Mouse (Mus musculus) stomach, adult 2 months (tissue): ENCODE results near the gene Olfr906. TPM values are rescaled to one million over a fixed set of nuclear protein-coding genes. Genes with fewer than 3 reads are reported as not detected.

ENCODE experiments used
- polyA plus RNA-seq: library from polyadenylated mRNA; depleted of rRNA; stranded (reverse); fragments of >200 nt; gene quantifications from 2 replicates; pipeline ENCODE4 v1.2.3, GENCODE M21; 2012; rRNA removed

The Olfr906 gene
- not detected in 2 replicates for polyA plus RNA-seq

GRCm38 (mm10) chr9:38486785-38487184, at the start of gene Olfr906:
Gene Olfr906 (plus strand): TSS chr9:38487085.

GRCm38 (mm10) chr9:38447352-38447751, 39.5 kb upstream of the Olfr906 start, which contains the start of gene Olfr902:
Gene Olfr902 (plus strand): TSS chr9:38447652.

GRCm38 (mm10) chr9:38462844-38463243, 24.0 kb upstream of the Olfr906 start, which contains the start of gene Olfr904:
Gene Olfr904 (plus strand): TSS chr9:38463144.

GRCm38 (mm10) chr9:38470807-38471206, 16.1 kb upstream of the Olfr906 start, which contains the start of gene Olfr905:
Gene Olfr905 (plus strand): TSS chr9:38471107.

GRCm38 (mm10) chr9:38495501-38495900, 8.6 kb downstream of the Olfr906 start, which contains the start of gene Olfr907:
Gene Olfr907 (plus strand): TSS chr9:38495801.

GRCm38 (mm10) chr9:38521280-38521679, 34.4 kb downstream of the Olfr906 start, which contains the start of gene Olfr911-ps1:
Gene Olfr911-ps1 (plus strand): TSS chr9:38521580.

GRCm38 (mm10) chr9:38537549-38537948, 50.7 kb downstream of the Olfr906 start, which contains the start of gene Olfr910:
Gene Olfr910 (plus strand): TSS chr9:38537849.

Other genes with a start within 250 kb of the Olfr906 start
- gene Olfr143, start 234.3 kb upstream of the Olfr906 start, polyA plus RNA-seq = not detected in 2 replicates
- gene Olfr895, start 219.2 kb upstream of the Olfr906 start, polyA plus RNA-seq = not detected in 2 replicates
- not detected in 2 replicates for gene Olfr896-ps1, start 196.0 kb upstream of the Olfr906 start, polyA plus RNA-seq
- not detected in 2 replicates for gene Olfr25, start 158.0 kb upstream of the Olfr906 start, polyA plus RNA-seq
- not detected in 2 replicates for gene Olfr898, start 138.7 kb upstream of the Olfr906 start, polyA plus RNA-seq
- not detected in 2 replicates for gene Olfr250, start 120.2 kb upstream of the Olfr906 start, polyA plus RNA-seq
- gene Olfr251, start 110.0 kb upstream of the Olfr906 start, polyA plus RNA-seq = not detected in 2 replicates
- not detected in 2 replicates for gene Olfr147, start 85.4 kb upstream of the Olfr906 start, polyA plus RNA-seq
- gene Olfr901, start 57.6 kb upstream of the Olfr906 start, polyA plus RNA-seq = not detected in 2 replicates
- not detected in 2 replicates for gene Olfr902, start 39.4 kb upstream of the Olfr906 start, polyA plus RNA-seq
- not detected in 2 replicates for gene Olfr904, start 23.9 kb upstream of the Olfr906 start, polyA plus RNA-seq
- not detected in 2 replicates for gene Olfr905, start 16.0 kb upstream of the Olfr906 start, polyA plus RNA-seq
- not detected in 2 replicates for gene Olfr907, start 8.7 kb downstream of the Olfr906 start, polyA plus RNA-seq
- gene Olfr911-ps1, start 34.5 kb downstream of the Olfr906 start, polyA plus RNA-seq = not detected in 2 replicates
- gene Olfr910, start 50.8 kb downstream of the Olfr906 start, polyA plus RNA-seq = not detected in 2 replicates
- not detected in 2 replicates for gene Olfr912, start 93.1 kb downstream of the Olfr906 start, polyA plus RNA-seq
- not detected in 2 replicates for gene Olfr913, start 105.7 kb downstream of the Olfr906 start, polyA plus RNA-seq
- gene Olfr914, start 118.0 kb downstream of the Olfr906 start, polyA plus RNA-seq = not detected in 2 replicates
- gene Olfr916, start 172.8 kb downstream of the Olfr906 start, polyA plus RNA-seq = not detected in 2 replicates
- gene Olfr917, start 178.8 kb downstream of the Olfr906 start, polyA plus RNA-seq = not detected in 2 replicates
- not detected in 2 replicates for gene Olfr918, start 187.5 kb downstream of the Olfr906 start, polyA plus RNA-seq
- gene Olfr919, start 216.6 kb downstream of the Olfr906 start, polyA plus RNA-seq = not detected in 2 replicates
- gene Vwa5a, start 231.2 kb downstream of the Olfr906 start, polyA plus RNA-seq = 1.7 and 3.0 TPM in 2 replicates